Mouse (Mus musculus): ENCODE results near the gene Tubgcp3.
"Not testable (repeated sequence)": the region's sequence is repeated elsewhere in the genome, so short reads cannot be mapped to it uniquely, and the experiment has no call there.

Tubgcp3 gene

GRCm38 (mm10) chr8:12638446-12638845, 33.6 kb downstream of the Tubgcp3 start:
- DNase-seq = no peak

GRCm38 (mm10) chr8:12635366-12635765, 36.7 kb downstream of the Tubgcp3 start:
- no peak for DNase-seq

- DNase-seq = peak; percentile 28
Measured at GRCm38 (mm10) chr8:12629079-12629478, 43.0 kb downstream of the Tubgcp3 start.

- no peak for DNase-seq
Measured at GRCm38 (mm10) chr8:12625890-12626289, 46.2 kb downstream of the Tubgcp3 start.

GRCm38 (mm10) chr8:12621550-12622222, 50.4 kb downstream of the Tubgcp3 start:
- DNase-seq = no peak

- DNase-seq = not testable (repeated sequence)
Measured at GRCm38 (mm10) chr8:12617369-12617768, 54.7 kb downstream of the Tubgcp3 start.

DNA sequence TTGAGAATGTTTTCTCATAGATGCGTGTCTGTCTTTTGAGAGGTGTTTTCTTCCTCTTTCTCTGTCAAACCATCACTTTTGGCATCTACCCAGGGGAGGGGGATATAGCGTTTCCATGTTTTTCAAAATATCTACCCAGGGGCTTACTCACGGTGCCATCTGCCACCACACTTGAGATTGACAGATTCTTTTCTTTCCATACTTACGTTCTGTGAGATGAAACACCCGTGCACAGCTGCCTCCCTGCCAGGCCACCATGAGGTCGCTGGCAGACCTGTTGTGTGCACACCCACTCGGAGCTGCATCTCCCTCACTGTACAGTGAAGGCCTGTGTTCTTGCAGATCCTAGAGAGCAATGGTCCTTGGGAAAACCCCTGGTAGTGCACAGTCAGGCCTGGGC, 58.8 kb downstream of the Tubgcp3 start:
- no peak for DNase-seq

DNA sequence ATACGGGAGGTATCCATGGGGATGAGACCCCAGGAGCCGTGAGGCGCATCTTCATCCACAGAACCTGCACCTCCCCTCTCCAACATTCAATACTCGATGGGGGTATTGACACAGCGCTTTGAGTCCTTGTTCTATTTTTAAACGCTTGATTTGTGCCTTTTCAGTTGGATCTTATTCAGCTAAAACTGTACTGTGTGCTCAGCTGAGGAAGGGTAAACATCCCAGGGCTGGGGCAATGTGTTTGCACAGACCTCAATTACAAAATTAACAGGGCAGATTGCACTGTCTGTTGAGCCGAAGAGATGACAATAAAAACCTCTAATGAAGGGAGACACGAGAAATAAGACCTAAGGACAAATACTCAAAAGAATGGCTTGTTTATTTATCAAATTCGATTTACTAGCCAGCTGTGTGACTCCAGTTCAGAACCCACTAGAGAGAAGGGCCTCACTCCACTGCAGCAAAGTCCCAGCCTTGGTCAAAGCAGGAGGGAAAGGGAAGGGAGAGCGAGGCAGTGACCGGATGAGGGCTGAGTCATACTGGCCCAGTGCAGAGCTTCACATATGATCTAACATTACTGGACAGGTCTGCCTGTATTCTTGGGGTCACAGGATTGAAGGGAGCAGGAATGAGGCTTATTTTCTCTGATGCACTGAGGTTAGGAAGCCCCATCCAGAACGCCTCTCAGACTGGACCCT, 62.1 kb downstream of the Tubgcp3 start:
- DNase-seq = no peak

GRCm38 (mm10) chr8:12608810-12609209, 63.2 kb downstream of the Tubgcp3 start:
- DNase-seq = no peak

- peak; percentile 62 for DNase-seq
Measured at GRCm38 (mm10) chr8:12607223-12607622, 64.8 kb downstream of the Tubgcp3 start.

DNA sequence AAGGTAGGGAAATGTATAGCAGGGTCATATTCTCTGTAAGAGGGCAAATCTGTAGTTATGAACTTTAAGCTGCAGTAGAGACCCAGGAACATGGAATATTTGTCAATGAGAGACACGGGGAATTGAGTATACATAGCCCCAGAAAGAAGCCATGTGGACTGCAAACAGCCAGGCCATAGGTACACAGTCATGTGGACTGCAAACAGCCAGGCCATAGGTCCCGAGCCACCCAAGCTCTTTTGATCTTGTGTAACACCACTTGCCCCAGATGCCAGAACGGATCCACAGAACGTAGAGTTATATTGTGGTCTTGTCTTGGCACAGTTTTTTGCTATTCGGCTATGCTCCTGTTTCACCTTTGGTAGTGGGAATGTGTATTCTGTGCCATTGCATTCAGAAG, 88.3 kb downstream of the Tubgcp3 start:
- DNase-seq = no peak

GRCm38 (mm10) chr8:12579339-12579999, 92.6 kb downstream of the Tubgcp3 start:
- not testable (repeated sequence) for DNase-seq

DNA sequence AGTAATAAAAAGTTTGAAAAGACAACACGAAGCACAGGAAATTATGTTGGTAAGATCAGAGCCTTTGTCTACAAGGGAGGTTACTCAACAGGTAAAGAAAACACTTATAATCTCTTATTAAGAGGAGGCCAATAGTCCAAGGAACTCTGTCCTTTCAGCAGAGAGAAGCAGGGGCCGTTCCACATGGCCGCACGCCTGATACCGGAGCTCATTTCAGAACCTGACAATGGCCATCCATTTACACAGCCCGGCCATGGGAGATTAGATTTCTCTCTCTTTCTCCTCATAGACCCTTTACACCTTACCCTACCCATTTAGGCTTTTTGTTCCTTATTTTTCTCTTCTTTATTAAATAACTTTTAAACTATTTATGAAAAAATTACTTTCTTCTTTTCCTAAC, 95.3 kb downstream of the Tubgcp3 start:
- DNase-seq = no peak

DNA sequence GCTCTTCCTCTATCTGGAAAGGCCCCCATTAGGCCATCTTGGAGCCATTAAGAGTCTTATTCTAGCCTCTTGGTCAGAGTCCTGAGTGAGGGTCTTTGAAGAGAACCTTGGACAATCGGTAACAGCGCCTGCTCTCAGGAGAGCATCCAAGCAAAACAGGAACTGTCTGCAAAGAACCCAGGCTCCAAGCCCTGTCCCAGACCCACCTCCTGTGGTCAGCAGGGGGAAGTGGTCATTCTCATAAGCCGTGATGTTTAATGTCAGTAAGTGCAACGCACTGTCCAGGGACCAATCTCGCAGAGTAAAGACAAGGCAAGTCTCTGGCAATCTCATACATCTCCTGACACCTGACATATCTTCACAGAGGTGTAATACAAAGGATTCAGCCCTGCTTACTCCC, 96.0 kb downstream of the Tubgcp3 start:
- no peak for DNase-seq

DNA sequence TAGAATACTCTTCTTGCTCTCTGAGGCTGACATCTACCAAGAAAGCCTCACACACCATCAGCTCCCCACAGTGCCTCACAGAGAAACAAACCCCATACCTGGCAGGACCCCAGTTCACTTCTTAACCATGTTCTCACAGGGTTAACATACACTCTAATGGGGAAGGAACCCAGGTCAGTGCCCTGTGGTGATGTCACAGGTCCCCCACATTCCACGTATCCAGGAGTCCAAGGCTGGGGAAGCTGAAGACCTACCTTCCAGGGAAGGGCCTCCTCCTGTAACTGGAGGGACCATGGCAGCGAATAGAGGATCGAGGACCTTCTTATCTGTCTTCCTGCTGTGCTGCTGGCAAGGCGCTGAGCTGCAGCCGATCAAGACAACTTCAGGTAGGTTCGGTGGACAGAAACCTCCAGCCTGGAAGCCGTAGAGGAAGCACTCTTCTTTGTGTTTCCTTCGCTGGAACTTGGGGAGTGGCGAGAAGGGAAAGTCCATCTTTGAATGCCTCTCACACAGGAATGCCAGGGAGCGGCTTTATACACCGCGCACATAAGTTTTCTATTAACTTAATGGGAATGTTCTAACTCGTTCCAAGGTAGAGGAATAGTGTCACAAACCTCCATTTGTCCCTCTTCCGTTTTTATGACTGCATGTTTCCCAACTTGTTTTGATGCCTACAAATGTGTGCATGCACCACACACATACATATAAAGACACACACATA, 99.1 kb downstream of the Tubgcp3 start, which contains the start of gene Spaca7:
Spaca7 (plus strand) TSS at position 216 of the 721 bp plus-strand sequence.
- DNase-seq = no peak

GRCm38 (mm10) chr8:12566509-12566908, 105.5 kb downstream of the Tubgcp3 start:
- no peak for DNase-seq

DNA sequence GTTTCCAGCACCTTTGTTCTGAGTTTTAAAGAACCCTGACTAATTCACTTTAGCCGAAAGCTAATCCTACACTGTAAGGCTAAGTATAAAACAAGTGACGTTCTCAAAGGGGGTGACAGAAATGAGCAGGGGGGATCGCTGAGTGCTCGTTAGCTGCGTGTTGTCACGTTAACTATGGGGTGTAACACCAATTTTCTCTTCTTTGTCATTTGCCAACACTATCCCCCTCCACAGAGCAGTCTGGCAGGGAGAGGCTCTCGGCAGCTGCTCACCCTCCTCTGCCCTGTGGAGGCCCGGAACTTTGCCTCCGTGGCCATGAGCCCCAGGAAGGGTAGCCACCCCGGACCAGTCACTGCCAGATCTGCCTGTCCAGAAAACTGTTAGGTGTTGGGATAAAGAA, 106.6 kb downstream of the Tubgcp3 start:
- DNase-seq = no peak

- DNase-seq = no peak
Measured at GRCm38 (mm10) chr8:12564307-12564706, 107.7 kb downstream of the Tubgcp3 start.
